Mouse (Mus musculus) adrenal gland, postnatal 4 days (tissue): ENCODE data around the gene Rfx7. TPM values are rescaled to one million over a fixed set of nuclear protein-coding genes. Genes with fewer than 3 reads are reported as not detected.
"Not testable (repeated sequence)": the region's sequence is repeated elsewhere in the genome, so short reads cannot be mapped to it uniquely, and the experiment has no call there.

Source experiments
- DNase-seq, 2 experiments: peaks; one replicate each; pipeline ENCODE4 v3.0.0; 2021 to 2022; ENCODE audit warnings: low spot score in 2 of 2, mixed read lengths in 2 of 2
- microRNA-seq: library from miRNA; unstranded; fragments of <30 nt; microRNA quantifications from one replicate; pipeline ENCODE4 v1.2.0, GENCODE M21; 2021
- total RNA-seq, 2 experiments: library from RNA; stranded (reverse); gene quantifications; 2 replicates each; pipeline ENCODE4 v1.2.3; 2021

Gene Rfx7
- total RNA-seq, 2 experiments from 2014 or later, result 37.1 to 38.0 TPM

GRCm38 (mm10) chr9:72662691-72663533, 130.9 kb downstream of the Rfx7 start:
- DNase-seq, result peak; percentile 55 to 58

- DNase-seq, result no peak
Measured at GRCm38 (mm10) chr9:72663534-72663918, 131.5 kb downstream of the Rfx7 start.

GRCm38 (mm10) chr9:72664409-72665351, 132.6 kb downstream of the Rfx7 start:
- no peak for DNase-seq

GRCm38 (mm10) chr9:72665517-72665916, 133.5 kb downstream of the Rfx7 start:
- DNase-seq, result no peak

- not testable (repeated sequence) for DNase-seq
Measured at GRCm38 (mm10) chr9:72666352-72667021, 134.4 kb downstream of the Rfx7 start.

- DNase-seq, result no peak
Measured at GRCm38 (mm10) chr9:72667126-72667525, 135.1 kb downstream of the Rfx7 start.

GRCm38 (mm10) chr9:72669383-72669782, 137.3 kb downstream of the Rfx7 start:
- DNase-seq, result no peak

- peak; percentile 62 to 68 for DNase-seq
Measured at GRCm38 (mm10) chr9:72672361-72672760, 140.3 kb downstream of the Rfx7 start.

Small RNAs within 50 kb of the gene (microRNA-seq; reads per million reads assigned to microRNA genes)
- not detected for gene Gm28010

Other genes with a start within 250 kb of the Rfx7 start
- 1 to 10 TPM; 4.7 to 5.0 TPM for gene Mns1, start 94.2 kb upstream of the Rfx7 start, total RNA-seq
- gene Tex9, start 40.0 kb upstream of the Rfx7 start, total RNA-seq, result 10 to 100 TPM; 18.2 to 18.5 TPM
- gene Nedd4, start 130.1 kb downstream of the Rfx7 start, total RNA-seq, result 100 to 1,000 TPM; 708 to 756 TPM